Mouse (Mus musculus): ENCODE results near the gene Tnn.

Tnn gene

DNA sequence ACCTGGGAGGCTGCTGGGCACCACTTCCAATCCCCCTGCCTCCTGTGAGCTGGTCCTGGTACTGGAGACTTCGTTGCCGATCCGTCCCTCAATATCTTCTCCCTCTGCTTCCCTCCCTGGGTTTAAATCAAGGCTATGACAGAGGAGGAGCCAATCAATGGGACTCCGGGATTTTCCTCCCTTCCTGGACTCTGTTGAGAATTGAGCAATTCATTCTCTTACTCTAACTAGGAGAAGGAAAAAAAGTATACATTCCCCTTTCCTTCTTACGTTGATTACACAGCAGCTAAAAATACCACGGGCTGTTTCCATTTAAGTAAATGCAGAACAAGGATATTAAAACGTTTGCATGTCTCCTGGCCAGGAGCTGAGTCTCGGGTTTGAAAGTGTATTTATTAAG is at the start of gene Tnn:
Gene Tnn (minus strand): TSS at position 101 of the 400 bp plus-strand sequence.
- DNase-seq (ENCODE audit: low spot score), result no peak

DNA sequence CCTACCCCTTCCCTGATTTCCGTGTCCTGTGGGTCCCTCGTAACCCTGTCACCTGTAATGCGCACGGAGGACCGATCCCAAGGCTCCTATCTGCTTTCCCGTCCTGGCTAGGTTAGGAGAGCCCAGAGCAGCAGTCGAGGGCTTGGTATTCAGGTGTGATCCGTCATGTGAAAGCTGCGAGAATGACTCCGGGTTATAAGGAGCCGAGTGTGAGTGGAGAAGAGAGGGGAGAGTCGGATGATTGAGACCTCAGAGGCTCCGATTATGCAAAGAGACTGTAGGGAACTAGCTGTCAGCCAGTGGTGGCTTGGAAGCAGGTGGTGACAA is 41.9 kb upstream of the Tnn start:
- no peak for DNase-seq (ENCODE audit: low spot score)

DNA sequence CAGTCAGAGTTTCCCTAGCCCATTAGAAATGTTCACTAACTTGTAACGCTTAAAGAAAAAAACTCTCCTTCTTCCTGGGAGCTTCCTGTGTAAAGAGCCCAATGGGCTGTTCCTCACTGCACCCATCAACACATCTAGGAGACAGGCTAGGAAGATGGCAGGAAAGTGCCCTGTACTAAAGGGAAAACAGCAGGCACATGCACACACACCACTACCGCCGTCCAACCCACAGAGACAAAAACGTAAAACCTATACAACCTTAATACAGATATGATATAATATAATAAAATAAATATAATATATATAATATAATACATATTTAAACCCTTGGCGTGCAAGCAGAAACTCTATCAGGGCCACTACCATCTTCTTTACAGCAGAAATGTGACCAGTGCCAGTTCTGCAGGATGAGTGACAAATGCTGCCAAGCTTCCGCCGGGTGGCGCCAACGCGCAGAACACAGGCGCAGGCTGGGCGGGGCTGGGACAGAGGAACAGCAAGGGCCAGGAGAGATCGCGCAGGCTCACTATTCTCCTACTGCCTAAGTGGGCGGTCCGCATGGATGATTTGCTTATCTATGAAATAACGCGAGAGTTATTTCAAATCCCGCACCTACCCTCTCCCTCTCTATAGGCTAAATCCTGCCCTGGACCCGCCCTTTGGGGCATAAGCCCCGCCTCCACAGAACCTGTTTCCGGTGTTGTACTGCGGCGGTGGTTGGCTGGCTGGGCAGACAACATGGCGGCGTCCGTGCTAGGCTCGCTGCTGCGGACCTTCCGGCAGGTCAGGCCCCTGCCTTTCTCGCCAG is 41.4 kb upstream of the Tnn start, which contains the start of gene Mrps14:
Gene Mrps14 (plus strand): TSS at position 687 of the 808 bp plus-strand sequence.
- DNase-seq (ENCODE audit: low spot score), result peak; percentile 86

DNA sequence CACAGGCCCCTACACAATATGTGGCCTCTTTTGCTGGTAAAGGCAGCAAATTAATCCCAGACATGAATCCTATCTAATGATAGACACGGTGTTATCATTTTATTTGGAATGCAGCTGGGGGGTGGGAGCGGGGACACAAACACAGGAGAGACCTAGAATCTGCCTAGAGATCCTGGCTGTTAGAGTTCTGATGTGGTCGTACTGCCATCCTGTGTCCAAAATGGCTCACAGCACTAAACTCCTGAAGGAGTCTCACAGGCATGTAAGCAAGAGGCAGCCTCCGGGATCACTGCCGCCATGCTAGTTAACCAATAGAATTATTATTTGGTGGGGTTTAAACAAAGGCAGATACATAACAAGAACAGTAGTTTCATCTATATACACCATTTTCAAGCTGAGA is 31.1 kb upstream of the Tnn start:
- DNase-seq (ENCODE audit: low spot score), result no peak

DNA sequence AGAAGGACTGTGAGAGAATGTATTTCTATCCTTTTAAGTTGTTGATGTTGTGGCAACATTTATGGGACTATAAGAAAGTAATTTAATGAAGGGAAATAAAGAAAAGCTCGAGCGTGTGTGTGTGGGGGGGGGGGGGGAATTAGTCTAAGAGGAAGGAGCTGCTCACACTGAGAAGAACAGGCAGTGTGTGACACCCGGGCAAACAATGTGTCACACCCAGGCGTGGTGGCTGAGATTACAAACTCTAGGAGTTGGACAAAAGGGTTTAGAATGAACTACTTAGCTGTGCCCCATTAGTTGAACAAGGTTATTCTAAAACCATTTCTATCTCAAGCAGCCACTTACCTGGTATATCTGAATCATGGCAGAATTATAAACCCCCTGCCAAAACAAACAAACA is 27.8 kb upstream of the Tnn start:
- DNase-seq (ENCODE audit: low spot score), result no peak

DNA sequence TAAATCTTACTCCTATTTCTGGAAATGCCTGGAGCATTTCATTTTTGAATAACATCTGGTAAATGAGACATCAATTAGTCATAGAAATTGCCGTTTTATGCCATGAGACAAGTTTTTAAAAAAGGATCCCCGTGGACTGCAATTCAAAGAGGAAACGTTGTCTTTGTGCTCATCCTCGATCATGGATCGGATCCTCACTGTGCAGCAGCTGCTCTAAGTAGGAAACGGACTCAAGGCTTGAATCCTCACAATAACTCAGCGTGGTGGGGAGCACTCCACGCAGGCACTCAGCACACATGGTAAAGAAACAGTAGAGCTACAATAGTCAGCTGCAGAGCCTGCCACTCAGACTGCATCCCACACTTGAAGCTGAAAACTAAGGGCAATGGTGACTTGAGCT is 23.5 kb upstream of the Tnn start:
- DNase-seq (ENCODE audit: low spot score), result no peak

DNA sequence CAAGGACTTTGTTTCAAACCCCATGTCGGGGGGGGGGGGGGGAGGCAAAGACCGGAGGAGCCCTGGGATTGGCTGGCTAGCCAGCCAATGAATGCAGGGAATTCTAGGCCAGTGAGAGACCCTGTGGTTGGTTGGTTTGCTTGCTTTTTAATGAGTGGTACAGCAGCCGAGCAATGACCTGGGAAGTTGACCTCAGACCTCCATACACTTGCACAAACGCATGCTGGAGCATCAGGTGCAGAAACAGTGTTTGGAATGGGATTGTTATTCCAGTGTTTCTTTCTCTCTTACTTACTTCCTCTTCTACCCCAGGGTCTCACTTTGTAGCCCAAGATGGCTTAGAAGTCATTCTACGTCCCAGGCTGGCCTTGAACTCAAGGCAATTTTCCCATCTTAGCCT is 13.2 kb upstream of the Tnn start:
- no peak for DNase-seq (ENCODE audit: low spot score)

DNA sequence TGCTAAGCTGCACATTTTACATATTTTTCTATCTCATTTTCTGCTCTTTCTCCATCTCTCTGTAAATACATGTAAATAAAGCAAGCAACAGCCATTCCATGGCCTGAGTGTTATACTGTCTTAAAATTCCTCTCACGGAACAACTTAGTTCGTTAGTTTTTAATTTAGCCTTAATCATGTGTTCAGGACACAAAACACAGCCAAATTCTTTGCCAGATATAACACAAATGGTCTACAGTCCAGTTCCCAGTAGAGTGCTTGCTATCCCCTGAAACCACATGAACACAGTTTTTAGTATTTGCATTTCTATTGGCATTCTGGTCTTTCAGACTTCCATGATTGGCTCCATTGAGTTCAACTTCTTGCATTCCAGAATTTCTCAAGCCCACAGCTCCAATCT is 4.8 kb upstream of the Tnn start:
- no peak for DNase-seq (ENCODE audit: low spot score)

DNA sequence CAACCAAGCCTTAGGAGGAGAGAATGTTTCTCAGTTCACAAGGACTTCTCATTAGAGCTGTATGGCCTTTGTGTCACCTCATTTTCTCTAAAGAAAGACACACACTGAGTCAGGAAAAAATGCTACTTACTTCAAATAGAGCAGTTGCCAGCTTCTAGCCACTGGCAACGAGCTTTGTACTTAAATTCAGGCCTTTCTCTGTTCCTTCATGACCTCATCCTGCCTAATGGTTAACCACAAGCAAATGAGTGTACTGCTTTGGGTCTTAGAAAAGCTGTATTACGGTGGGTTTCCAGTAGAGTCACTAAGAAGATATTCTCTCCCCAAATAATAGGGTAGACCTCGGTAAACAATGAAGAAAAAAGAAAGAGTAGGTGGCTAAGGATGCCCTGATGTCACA is 2.7 kb downstream of the Tnn start:
- no peak for DNase-seq (ENCODE audit: low spot score)

DNA sequence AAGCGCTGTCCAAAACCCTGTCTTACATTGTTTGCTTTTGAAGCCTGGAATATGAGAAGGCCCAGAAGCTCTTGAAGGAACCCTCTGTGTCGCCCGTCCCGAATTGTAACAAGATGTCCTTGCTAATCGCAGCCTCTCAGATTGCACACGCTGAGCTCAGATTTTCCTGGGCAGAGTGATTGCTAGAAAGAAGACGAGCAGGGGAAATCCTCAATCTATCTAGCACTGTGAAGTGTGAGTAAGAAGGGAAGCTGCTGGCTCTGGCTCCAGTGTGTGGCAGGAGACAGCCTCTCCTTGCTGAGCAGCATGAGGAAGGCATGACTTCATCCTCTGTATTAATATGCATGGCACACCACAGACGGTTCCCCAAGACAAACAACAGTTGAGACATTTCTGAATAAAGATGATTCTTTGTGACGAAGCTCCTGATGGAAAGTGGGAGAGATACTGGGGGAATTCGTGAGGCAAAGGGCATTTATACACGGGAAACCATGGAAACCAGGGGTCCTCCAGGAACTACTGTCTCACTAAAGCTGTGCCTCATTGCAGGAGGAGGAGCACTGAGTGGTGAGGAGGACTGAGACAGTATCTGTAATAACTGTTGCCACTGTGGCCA is 4.0 kb downstream of the Tnn start:
- no peak for DNase-seq (ENCODE audit: low spot score)

DNA sequence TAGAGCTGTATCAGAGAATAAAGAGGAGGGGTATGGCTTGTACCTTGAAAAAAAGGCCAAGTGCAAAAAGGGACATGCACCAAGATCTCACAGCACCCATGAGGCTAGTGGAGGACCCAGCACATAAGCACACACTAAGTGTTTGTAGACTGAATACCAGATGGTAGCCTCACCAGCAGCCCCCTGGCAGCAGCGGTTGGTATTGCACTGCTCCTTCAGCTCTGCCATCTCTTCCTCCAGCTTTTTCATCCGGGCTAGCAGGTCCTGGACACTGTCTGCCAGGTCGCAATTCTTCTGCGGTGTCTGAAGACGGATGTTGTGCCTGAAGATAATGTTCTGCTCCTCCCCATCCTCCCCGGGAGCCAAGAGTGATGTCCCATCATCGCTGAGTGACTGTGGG is 6.1 kb downstream of the Tnn start:
- no peak for DNase-seq (ENCODE audit: low spot score)

DNA sequence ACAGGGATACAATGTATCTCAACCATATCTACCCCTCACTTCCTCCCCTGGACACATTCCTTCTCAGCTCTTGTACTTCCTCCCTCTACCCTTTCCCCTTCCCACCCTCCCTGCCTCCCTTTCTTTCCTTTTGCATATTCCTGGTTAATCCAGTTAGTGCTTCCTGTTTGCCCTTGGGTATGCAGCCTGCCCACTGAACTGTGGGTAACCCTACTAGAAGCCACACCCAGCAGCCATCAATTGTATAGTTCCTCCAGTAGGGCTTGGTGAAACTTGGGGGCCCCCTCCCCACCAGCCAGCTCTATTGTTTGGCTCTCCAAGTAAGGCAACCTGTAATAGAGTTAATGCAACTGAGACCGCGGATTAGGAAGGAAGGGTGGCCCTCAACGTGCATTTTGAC is 7.8 kb downstream of the Tnn start:
- no peak for DNase-seq (ENCODE audit: low spot score)

DNA sequence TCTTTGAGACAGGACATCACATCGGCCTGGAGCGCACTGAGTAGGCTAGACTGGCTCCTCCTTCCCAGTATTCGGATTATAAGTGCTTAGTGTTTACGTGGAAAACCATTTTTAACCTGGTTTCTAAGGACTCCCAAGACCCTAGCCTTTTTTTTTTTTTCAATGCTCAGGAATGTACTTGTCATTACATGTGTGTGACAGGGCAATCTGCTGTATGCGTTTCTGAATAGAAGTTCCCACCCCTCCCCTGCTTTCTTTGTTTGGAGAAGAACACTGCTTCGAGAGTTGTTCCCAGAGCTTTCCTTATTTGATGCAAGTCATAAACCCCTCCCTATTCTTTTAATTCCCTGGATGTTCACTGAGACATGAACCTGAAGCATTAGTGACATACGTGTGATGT is 9.0 kb downstream of the Tnn start:
- no peak for DNase-seq (ENCODE audit: low spot score)

DNA sequence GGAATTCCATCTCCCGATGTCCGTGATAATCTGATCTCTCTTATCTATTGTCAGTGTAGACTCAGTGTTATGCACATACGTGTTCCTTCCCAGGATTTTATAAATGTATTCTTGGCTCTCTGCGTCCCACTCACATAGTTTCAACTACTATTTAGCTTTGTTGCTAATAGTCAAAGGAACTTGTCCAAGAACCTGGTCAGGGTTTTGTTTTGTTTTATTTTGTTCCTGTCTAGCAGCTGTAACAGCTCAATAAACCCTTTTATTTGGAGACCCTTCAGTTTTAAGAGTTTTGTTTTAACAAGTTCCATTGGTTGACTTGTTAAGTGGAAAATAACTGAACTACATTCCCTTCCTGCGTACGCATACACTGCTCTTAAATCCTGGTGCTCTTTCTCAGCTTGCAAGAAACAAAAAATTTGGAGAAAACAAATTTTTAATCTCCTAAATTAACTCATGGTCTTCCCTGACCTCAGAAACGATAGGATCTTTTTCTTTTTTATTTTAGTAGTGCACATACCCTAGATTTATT is 17.0 kb downstream of the Tnn start:
- DNase-seq (ENCODE audit: low spot score), result no peak

DNA sequence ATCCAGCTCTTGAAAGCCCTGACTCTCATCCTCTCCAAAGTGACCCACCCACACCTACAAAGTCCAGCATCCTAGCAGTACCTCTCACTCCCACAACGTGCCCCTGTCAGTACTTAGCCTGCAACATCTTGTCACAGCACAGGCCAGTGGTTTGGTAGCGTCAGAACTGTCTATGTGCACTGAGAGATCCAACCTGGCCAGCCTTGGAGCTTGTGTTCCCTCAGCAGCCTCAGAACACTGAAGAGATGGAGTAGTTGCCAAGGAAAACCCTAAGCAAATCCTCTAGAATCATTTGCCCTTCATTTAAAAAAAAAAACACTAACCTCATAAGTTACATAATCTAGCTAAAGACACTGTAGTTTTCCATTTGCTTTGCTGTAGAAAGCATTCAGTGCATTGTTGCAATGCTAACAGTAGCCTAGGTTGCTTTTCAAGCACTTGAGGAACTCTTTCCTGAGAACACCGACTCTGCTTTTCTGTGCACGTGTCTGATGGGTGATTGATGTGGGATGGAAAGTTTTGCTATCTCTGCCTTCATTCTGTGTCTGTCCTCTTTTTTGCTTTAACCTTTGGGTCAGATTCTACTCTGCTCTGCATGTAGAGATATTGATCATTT is 19.8 kb downstream of the Tnn start:
- DNase-seq (ENCODE audit: low spot score), result no peak

DNA sequence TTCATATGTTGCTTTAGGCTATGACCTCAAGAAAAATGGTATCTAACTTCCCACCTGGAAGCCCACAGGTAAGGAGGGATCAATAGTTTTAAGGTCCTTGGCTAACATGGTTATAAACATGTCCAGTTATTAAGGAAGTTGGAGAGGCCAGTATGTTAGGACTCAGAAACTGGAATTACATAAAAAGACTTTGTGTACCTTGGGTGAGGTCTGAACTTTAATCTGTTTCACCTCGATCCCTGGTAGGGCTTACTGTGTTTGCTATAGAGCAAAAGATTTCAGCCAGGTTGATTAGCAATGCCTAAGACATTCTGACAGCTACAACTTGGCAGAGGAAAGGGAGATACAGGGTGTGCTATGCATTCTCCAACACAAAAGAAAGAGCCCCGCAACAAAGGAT is 29.4 kb downstream of the Tnn start:
- no peak for DNase-seq (ENCODE audit: low spot score)

DNA sequence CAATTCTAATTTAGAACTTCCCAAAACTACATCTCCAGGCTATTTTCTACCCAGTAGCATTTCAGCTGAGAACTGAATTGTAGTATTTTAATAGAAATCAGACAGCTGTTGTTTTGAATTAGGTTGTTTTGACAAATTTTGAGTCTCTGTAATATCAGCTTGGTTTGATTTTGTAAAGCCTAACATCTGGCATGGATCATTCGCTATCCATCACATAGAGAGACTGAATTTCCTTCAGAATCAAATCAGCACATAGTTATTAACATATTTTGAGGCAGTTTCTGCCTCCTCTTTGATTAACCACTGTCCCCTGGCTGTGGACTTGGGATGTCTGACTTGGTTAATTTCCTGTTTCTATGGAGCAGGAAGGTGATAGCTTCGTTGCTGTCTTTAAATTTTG is 44.8 kb downstream of the Tnn start:
- no peak for DNase-seq (ENCODE audit: low spot score)

DNA sequence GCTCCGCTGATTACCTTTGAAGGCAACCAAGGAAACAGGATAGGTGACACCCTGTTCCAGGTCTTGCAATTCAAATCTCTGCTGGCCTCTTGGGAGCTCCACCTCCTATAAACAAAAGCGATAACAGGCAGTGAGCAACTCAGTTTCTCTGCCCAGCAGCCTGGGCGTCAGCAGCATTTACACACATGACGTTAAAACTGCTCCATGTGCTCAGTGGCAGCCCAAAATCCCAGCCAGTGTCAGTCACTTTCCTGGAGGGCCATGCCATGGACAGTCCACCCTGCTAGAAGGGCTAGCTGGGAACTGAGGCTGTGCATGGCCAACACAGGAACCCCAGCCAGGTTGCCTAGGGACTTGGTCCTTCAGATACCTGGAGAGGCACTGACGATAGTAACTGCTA is 48.0 kb downstream of the Tnn start:
- DNase-seq (ENCODE audit: low spot score), result no peak

DNA sequence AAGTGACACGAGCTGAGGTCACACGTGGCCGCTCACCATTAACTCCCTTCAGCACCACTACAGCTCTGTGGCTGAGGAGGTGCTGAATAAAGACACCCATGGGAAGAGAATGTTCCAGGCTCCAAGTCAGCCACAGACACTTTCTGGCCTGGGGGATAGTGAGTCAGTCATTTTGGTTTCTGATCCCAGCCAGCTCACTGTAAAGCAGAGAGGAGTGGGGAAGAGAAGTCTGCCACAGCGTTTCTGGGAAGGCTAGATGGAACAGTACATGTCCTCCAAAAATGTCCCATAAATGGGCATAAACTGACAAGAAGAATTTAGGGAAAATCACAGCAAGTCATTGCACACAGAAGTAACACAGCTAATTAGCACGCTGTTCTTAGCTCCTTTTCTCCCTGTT is 52.4 kb downstream of the Tnn start:
- DNase-seq (ENCODE audit: low spot score), result no peak

DNA sequence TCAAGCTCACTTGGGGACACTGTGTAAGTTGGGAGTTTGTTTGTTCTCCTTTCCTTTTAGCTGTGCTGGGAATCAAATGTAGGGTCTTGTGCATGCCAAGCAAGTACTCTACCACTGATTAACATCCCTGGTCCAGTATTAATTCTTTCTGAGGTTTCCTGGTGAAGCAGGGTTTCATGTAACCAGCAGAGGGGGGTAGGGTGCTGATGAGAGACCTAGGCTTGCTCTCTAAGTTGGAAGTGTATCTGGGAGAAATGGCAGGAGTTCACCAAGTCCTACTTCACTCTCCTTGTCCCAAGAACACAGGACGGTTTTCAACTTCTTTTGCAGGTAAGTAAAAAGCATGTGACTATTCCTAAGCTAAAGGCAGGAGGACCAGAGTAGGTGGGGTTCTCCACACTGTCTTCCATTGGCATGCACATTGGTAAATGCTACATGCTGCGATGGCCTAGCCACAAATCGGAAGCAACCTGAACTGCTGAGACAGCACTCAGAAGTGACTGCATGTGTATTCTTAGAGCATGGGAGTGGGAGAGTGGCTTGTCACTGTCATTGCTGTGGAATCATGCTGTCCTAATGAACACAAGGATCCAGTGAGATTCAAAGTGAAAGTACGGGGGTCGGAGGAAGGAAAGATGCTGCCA is 53.6 kb downstream of the Tnn start:
- no peak for DNase-seq (ENCODE audit: low spot score)

DNA sequence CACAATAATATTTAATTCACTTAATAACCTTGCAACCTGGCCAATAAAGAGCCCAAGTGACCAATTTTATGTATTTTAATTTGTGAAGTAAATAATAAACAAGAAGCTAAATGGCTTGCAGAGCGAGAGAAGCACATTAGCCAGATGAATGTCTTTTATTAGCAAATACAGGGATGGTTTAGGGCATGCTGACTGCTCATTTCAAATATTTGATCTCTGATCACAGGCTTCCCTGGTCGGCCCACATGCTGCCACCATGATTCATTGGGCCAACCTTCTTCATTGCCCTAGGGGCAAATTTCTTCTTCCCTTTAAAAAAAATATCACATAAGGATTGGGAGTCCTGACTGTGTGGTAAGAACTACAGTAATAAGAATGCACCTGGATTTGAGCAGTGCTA is 66.7 kb downstream of the Tnn start:
- no peak for DNase-seq (ENCODE audit: low spot score)

DNA sequence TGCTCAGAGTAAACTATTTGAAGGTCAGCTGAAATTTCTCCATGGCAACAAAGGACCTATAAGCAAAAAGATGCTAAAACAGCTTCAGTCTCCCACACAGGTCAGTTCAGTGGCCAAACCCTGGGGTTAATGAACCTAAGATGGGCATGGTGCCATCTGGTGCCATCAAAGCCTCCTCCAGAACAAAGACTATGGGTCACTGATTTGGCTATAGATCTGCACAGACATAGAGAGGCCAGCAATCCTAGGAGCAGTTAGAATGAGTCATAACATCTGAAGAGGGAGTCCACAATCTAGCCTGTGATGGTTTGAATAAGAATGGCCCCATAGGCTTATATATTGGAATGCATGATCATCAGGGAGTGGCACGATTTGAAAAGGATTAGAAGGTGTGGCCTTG is 69.1 kb downstream of the Tnn start:
- no peak for DNase-seq (ENCODE audit: low spot score)

DNA sequence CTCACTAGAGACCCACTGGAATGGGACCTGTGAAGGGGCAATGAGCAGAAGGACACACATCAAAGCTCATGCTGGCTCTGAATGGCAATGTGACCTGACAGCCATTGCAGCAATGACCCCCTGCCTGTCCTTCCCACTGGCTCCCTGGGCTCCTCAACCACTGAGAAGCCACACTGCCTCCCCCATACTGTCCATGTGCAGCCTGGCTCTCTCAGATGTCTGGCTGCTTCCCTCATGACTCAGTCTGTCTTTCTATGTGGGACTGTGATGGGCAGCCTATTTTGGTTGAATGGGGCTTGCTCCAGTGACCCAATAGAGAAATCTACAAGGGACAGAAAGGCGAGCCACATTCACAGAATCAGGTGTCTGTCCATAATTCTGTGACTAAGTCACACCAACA is 70.7 kb downstream of the Tnn start:
- no peak for DNase-seq (ENCODE audit: low spot score)

Data from urinary bladder, postnatal 10 days (tissue).